Mouse (Mus musculus) CH12.LX (cell line): Measurements from ENCODE around the gene Rxrg.

Source experiments
- CTCF ChIP-seq, 2 experiments: IDR thresholded peaks in 1 of 2; conservative IDR thresholded peaks in 1 of 2; 2 replicates each; pipeline ENCODE4 v1.5.1; 2011 to 2012; ENCODE audit warnings: low read depth in 2 of 2, low read length in 2 of 2, improper control_type of control experiment in 1 of 2, inconsistent platforms in 1 of 2, mild to moderate bottlenecking in 1 of 2, moderate library complexity in 1 of 2
- ELF1 ChIP-seq: IDR thresholded peaks from 2 replicates; pipeline ENCODE4 v1.6.1; 2014; ENCODE audit warnings: low read depth, mild to moderate bottlenecking, inconsistent platforms, low read length, improper control_type of control experiment
- MYC ChIP-seq: IDR thresholded peaks from 2 replicates; pipeline ENCODE4 v1.6.1; 2011; ENCODE audit warnings: low read depth, mild to moderate bottlenecking, improper control_type of control experiment, low read length

DNA sequence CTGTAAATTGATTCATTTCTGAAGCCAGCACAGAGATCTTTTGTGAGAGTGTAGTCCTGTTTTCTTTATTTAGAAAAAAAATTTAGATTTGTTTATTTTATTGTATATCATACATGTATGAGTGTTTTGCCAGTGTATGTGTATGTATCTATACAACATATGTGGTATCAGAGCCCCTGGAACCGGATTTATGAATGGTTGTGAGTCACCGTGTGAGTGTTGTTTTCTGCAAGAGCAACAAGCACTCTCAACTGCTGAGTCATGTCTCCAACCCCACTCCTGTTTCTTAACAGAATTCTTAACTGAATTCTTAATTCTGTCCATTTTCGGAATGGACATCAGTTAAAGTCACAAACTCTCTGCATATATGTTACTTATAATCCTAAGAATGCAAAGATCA, 19.1 kb upstream of the Rxrg start:
- TF ChIP-seq CTCF (conservative IDR thresholded peaks at IDR 0.05 in 1 of 2, IDR thresholded peaks at IDR 0.05 in 1 of 2; ENCODE audit: low read depth in 2 of 2, low read length in 2 of 2): no peak
- no peak for TF ChIP-seq ELF1
- no peak for TF ChIP-seq MYC
